Mouse (Mus musculus) forebrain, embryonic 12.5 days (tissue): ENCODE measurements around the gene Cnot10. TPM values are rescaled to one million over a fixed set of nuclear protein-coding genes. Genes with fewer than 3 reads are reported as not detected.

Source experiments
- ATAC-seq: fragments of 200-750 bp; cut with Nextera tagmentation; 2 replicates; pipeline ENCODE4 v1.8.0; 2017; ENCODE audit warnings: moderate TSS enrichment; ENCODE audit not compliant: low FRiP score
- H3K27ac ChIP-seq: fragments of 300-500 bp; sonication (generic); 2 replicates; pipeline ENCODE4 v1.5.1; 2016; ENCODE audit warnings: mild to moderate bottlenecking
- H3K27me3 ChIP-seq: fragments of 300-500 bp; sonication (generic); 2 replicates; pipeline ENCODE4 v1.6.1; 2016; ENCODE audit warnings: mild to moderate bottlenecking
- H3K36me3 ChIP-seq: fragments of 300-500 bp; sonication (generic); replicated peaks from 2 replicates; pipeline ENCODE4 v1.6.1; 2016; ENCODE audit warnings: mild to moderate bottlenecking
- H3K4me1 ChIP-seq: fragments of 300-500 bp; sonication (generic); 2 replicates; pipeline ENCODE4 v1.6.1; 2016
- H3K4me2 ChIP-seq: fragments of 300-500 bp; sonication (generic); 2 replicates; pipeline ENCODE4 v1.6.1; 2016; ENCODE audit warnings: mild to moderate bottlenecking, moderate library complexity
- H3K4me3 ChIP-seq: fragments of 300-500 bp; sonication (generic); replicated peaks from 2 replicates; pipeline ENCODE4 v1.5.1; 2016; ENCODE audit warnings: mild to moderate bottlenecking
- H3K9ac ChIP-seq: fragments of 300-500 bp; sonication (generic); 2 replicates; pipeline ENCODE4 v1.6.1; 2016; ENCODE audit warnings: mild to moderate bottlenecking
- H3K9me3 ChIP-seq: fragments of 300-500 bp; sonication (generic); 2 replicates; pipeline ENCODE4 v1.6.1; 2016
- WGBS: fragments of 180-500 bp; shearing (Covaris S2); methylation state at CpG from one replicate; pipeline ENCODE4 v1.1.7; 2016; 5-methylcytosine and 5-hydroxymethylcytosine counted together
- polyA plus RNA-seq: library from polyadenylated mRNA; unstranded; fragments of >200 nt; fragmentation: Nextera tagmentation; extraction: Ambion mirVana; gene quantifications from 2 replicates; pipeline ENCODE4 v1.2.1, GENCODE M21; 2016

Gene Cnot10
- polyA plus RNA-seq, 1 experiment from 2014 or later, result 70.6 TPM

DNA sequence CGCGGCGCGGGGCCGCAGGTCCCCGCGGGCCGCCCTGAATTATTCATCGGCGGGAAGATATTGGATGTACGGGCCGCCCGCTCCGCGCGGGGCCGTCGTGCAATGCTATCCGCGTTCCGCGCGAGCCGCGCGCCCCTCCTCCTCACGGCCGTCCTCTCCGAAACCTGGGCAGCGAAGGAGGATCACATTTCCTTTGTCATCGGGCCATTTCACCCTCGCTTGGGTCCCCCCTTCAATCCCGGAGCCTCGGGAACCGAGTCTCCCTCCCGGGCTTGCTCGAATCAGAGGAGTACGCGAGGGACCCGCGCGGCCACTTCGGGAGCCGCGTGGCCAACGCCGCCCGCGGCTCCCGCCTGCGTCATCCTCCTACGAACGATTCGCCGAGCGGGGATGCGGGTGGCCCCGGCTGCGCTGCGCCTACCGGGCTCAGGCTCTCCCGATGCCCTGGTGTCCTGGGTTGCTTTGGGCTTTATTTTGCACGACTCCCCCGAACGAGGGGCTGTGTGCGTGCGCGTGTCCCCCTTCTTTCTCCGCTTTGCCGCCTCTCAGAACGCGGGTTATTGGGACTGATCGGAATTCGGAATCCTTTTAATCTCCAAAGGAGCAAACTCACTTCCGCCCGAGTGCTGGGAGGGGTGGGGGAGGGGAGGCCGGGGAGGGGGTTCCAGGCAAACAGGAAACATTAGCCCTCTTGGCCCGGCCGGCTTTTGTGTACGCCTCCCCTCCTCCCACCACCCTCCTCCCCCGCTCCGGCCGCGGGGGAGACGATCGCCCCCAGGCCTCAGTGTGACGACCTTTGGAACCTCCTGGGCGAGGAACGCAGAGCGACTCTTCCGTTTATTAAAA is 76.0 kb downstream of the Cnot10 start, which contains the start of gene Trim71:
Gene Trim71, minus strand, starts transcription at position 609 of the 846 bp plus-strand sequence.
- peak; percentile 74 for ATAC-seq
- Histone ChIP-seq H3K27ac (peak within 1 kb of the TSS; percentile 65), H3K4me3 (peak within 1 kb of the TSS; percentile 52), H3K27me3 (peaks cover 60% of the 10 kb centered on the region), H3K4me1 (peaks cover 42% of the 10 kb centered on the region), H3K9me3 (no peaks in the 10 kb centered on the region), H3K9ac (peak within 1 kb of the TSS; percentile 57), H3K4me2 (peak within 1 kb of the TSS; percentile 89), H3K36me3 (no peaks in the 10 kb centered on the region)
- under 1% methylated on average over 91 of the region's 91 CpGs for WGBS

DNA sequence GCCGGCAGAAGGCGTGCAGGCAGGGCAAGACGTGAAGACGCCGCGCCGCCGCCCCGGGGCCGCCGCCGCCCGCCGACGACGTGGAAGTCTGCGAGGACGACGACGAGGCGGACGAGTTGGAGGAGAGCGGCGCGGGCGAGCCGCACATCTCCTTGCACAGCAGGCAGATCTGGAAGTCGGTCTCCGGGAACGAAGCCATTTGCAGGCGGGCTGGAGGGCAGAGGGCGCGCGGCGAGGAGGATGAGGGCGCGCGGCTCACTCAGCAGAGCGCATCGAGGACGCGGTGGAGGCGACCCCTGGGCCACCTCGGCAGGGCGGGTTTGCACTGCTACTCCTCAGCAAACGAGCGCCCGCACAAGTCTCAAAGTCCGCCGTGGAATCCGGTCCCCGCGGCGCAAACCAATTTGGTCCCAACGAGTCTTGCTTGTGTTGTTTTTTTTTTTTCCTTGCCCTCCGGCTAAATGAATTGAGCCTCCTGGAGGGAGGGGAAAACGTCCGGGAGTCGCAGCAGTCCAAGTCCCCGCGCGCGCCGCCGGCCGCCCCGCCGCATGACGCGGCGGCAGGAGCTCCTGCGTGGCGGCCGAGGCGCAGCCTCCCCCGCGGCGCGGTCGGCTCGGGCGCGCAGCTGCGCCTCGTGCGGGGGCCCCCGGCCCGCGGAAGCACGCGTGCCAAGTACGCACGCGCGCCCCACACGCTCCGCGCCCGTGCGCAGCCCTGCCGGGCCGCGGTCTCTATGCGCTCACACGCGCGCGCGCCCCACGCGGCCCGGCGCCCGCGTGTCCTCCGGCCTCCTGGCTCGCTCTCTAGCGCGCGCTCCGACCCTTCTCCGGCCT is 76.8 kb downstream of the Cnot10 start:
- H3K27ac ChIP-seq, result peak overlapping the region; percentile 65; the same call in 1 of the 2 replicates
- ATAC-seq, result peak; percentile 57
- H3K4me3 ChIP-seq, result peak overlapping the region; percentile 52
- H3K27me3 ChIP-seq, result peaks cover 68% of the 10 kb centered on the region
- WGBS, result under 1% methylated on average over 95 of the region's 122 CpGs
- peaks cover 42% of the 10 kb centered on the region for H3K4me1 ChIP-seq
- H3K4me2 ChIP-seq, result peak overlapping the region; percentile 89
- H3K36me3 ChIP-seq, result no peaks in the 10 kb centered on the region
- H3K9ac ChIP-seq, result peak overlapping the region; percentile 57
- no peaks in the 10 kb centered on the region for H3K9me3 ChIP-seq

DNA sequence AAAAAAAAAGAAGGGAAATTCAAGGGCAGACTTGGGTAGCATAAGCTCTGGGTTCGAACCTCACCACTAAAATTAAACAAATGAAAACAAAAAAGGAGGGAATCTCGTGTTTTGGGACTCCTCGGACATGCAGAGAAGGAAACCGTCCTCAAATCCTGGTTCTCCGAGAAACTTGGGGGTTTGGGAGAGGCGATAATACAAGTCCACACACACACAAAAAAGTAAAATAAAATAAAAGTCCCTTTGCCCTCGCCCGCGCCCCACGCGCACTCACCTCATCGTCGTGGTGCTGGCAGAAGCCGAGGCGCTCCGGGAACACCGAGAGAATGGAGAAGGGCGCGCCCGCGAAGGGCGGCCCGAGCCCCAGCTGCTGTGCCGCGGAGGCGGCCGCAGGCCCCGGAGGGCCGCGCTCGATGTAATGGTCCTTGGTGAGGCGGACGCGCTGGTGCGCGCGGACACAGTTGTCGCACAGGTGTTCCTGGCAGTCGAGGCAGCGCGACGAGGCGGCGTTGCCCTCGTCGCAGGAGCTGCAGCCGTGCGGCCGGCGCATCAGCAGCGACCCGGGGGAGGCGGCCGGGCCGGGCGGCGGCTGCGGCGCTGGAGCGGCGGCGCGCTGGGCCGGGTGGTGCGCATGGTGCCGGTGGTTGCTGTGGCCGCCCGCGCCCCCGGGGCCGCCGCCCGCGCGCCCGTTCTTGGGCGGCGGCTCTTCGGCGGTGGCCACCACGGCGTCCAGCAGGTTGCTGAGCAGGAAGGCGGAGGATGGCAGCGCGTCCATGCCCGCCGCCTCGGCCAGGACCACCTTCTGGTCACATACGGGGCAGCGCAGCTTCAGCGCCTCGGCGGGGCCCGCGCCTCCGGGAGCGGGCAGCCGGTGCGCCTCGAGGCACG is 77.7 kb downstream of the Cnot10 start:
- no peaks in the 10 kb centered on the region for H3K9me3 ChIP-seq
- peaks cover 42% of the 10 kb centered on the region for H3K4me1 ChIP-seq
- H3K36me3 ChIP-seq, result no peaks in the 10 kb centered on the region
- ATAC-seq, result peak; percentile 59
- H3K27ac ChIP-seq, result no peak overlapping the region
- H3K27me3 ChIP-seq, result peaks cover 73% of the 10 kb centered on the region
- H3K9ac ChIP-seq, result peak overlapping the region; percentile 57
- peak overlapping the region; percentile 52 for H3K4me3 ChIP-seq
- H3K4me2 ChIP-seq, result peak overlapping the region; percentile 89
- WGBS, result under 1% methylated on average over 76 of the region's 101 CpGs

DNA sequence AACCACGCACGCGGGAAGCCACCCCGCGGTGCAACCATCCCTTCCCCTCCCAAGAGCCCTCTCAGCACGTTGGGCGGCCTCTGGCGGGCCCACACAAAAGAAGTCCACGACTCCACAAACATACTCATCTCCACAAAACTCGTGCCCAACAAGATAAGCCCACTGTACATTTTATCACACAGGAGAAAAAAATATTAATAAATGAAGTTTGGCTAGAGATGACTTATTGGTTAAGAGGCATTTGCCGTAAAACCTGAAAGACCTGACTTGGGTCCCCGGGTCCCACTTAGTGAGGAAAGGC is 78.4 kb downstream of the Cnot10 start:
- peak overlapping the region; percentile 89 for H3K4me2 ChIP-seq
- H3K9ac ChIP-seq, result no peak overlapping the region
- WGBS, result 0% methylated on average over 12 of the region's 12 CpGs
- no peak for ATAC-seq
- peaks cover 42% of the 10 kb centered on the region for H3K4me1 ChIP-seq
- no peaks in the 10 kb centered on the region for H3K36me3 ChIP-seq
- H3K27me3 ChIP-seq, result peaks cover 77% of the 10 kb centered on the region
- H3K9me3 ChIP-seq, result no peaks in the 10 kb centered on the region
- H3K4me3 ChIP-seq, result peak overlapping the region; percentile 52
- H3K27ac ChIP-seq, result no peak overlapping the region

DNA sequence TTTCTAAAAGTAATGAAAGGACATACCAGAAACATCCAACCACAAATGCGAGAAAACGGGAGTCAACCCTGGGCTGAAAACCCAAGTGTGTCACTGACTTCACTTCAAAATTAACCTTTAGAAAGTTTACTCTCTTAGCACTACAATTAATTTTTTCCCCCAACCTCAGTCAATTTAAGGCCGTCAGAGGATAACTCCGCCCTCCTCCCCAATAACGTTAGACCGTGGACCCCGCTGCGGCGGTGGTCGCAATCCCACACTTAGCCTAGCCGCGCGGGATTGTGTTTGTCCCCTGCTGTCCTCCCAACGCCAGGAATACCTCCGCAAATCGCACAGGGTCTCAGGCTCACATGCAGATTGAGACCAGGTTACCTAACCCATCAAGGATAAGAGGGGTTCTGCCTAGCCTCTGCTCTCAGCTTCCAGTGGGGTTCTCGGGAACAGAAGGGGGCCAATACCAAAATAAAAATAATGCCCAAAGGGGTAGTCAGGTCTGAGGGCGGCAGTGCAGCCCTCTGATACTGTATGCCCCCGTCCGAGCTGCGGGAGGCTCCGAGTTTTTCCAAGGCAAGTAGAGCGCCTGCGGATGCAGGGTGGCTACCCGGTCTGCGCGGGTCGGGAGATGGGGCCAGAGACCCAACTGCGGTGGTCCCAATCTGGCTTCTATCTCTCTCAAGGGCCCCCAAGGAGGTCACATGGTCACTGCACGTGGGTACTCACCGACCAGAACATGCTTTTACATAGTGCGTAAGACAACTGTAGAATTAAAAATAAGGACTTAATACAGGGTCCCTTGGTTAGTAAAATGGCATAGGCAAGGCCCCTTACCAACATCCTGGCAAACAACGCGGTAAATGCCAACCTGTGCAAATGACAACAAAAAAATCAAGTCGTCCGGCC is 79.0 kb downstream of the Cnot10 start:
- Histone ChIP-seq H3K27ac (no peak overlapping the region), H3K27me3 (peaks cover 82% of the 10 kb centered on the region), H3K9me3 (no peaks in the 10 kb centered on the region), H3K36me3 (no peaks in the 10 kb centered on the region), H3K9ac (peak overlapping the region; percentile 26; the same call in 1 of the 2 replicates), H3K4me3 (peak overlapping the region; percentile 52), H3K4me1 (peaks cover 42% of the 10 kb centered on the region), H3K4me2 (peak overlapping the region; percentile 89)
- WGBS, result under 1% methylated on average over 36 of the region's 36 CpGs
- no peak for ATAC-seq

DNA sequence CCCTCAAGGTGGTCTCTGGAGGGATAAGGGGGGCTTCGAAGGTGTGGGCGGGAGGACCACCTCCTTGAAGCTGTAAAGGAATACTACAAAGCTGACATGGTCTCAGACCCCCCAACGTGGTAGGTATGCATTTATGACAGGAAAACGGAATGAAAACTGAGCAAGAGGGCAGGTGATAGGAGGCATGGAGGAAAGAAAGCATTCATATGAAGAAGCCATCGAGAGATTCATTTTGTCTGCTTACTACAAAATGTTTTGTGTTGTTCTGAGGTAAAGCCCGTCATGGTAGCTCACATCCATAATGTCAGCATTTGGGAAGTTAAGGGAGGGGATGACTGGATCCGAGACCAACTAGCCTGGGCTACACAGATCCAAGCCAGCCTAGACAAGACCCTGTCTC is 79.8 kb downstream of the Cnot10 start:
- 10% methylated on average over 7 of the region's 7 CpGs for WGBS
- H3K9me3 ChIP-seq, result no peaks in the 10 kb centered on the region
- H3K36me3 ChIP-seq, result no peaks in the 10 kb centered on the region
- H3K4me1 ChIP-seq, result peaks cover 42% of the 10 kb centered on the region
- no peak overlapping the region; the same call in 1 of the 2 replicates for H3K9ac ChIP-seq
- H3K27ac ChIP-seq, result no peak overlapping the region
- H3K4me3 ChIP-seq, result peak overlapping the region; percentile 17
- peak overlapping the region; percentile 89 for H3K4me2 ChIP-seq
- H3K27me3 ChIP-seq, result peaks cover 81% of the 10 kb centered on the region
- no peak for ATAC-seq

DNA sequence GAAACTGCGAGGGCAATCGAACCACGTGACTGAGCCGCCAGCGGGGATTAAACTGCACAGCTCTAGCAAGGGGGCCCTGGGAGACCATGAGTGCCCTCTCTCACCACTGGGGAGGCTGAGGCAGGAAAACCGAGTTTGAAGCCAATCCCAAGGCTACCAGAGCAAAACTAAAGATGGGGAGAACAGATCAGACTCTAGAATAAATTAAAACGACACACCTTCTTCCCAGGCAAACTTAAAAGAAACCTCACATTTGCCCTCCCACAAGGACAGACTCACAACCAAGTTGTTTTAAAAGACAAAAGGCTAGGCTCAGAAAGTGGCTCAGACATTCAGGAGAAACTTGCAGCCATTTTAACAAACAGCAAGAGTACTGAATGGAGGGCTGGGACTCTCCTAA is 82.9 kb downstream of the Cnot10 start:
- no peaks in the 10 kb centered on the region for H3K36me3 ChIP-seq
- no peak overlapping the region for H3K4me3 ChIP-seq
- H3K27me3 ChIP-seq, result peaks cover 52% of the 10 kb centered on the region
- ATAC-seq, result no peak
- H3K9ac ChIP-seq, result no peak overlapping the region
- no peak overlapping the region for H3K4me2 ChIP-seq
- H3K4me1 ChIP-seq, result peaks cover 34% of the 10 kb centered on the region
- no peak overlapping the region for H3K27ac ChIP-seq
- H3K9me3 ChIP-seq, result no peaks in the 10 kb centered on the region
- WGBS, result 23% methylated on average over 7 of the region's 7 CpGs

DNA sequence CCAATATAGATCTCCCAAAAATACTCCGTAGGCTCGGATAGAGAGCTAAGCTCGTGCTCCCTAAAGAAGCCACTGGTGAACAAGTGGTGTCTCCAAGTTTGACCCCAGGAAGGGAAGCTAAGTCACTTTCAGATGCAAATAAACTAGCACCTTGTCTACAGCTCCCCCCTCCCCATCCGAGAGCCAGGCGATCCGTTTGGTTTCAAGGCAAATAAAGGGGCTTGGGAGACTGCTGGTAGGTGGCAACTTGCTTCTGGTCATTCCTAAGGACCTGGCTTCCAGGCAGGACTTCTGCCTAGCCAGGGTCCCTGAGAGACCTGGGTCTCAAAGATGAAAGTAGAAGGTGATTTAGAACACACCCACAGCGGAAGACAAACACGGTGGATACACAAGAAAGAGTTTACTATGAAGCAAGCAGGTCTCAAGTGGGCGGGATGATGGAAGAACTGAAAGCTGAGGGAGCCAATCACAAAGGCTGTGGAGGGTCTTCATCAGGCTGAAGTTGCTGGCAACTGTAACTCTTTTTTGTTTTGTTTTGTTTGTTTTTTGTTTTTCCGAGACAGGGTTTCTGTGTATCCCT is 83.6 kb downstream of the Cnot10 start:
- no peak overlapping the region for H3K4me3 ChIP-seq
- no peak overlapping the region for H3K27ac ChIP-seq
- WGBS, result 39% methylated on average over 10 of the region's 10 CpGs
- H3K4me1 ChIP-seq, result peaks cover 30% of the 10 kb centered on the region
- H3K4me2 ChIP-seq, result no peak overlapping the region
- H3K36me3 ChIP-seq, result no peaks in the 10 kb centered on the region
- no peak overlapping the region for H3K9ac ChIP-seq
- peaks cover 45% of the 10 kb centered on the region for H3K27me3 ChIP-seq
- ATAC-seq, result no peak
- no peaks in the 10 kb centered on the region for H3K9me3 ChIP-seq

DNA sequence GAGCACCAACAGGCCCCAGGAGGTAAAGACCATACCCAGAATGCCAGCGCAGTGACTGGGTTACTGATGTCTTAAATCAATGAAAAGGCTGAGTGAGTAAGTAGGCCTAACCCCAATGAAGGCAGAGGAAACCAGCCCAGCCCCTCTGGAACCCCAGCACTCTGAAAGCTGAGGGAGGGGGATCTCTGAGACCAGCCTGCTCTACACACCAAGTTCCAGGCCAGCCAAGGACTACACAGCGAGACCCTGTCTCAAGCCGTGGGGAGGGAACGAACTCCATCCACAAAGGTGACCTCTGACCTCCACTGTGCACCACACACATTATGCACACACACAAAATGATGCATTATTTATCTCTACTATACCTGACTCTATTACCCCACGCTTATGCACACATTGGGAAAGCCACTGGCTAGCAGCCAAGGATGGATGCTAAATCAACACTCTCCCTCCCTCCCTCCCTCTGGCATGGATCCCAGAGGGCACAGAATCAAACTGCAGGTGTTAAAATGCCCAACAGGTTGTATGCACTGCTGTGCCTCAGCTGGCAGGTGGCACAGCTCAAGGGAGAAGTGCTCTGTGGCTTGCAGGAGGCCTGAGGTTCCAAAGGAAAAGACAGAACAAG is 85.5 kb downstream of the Cnot10 start:
- no peak overlapping the region for H3K9ac ChIP-seq
- H3K36me3 ChIP-seq, result no peaks in the 10 kb centered on the region
- 61% methylated on average over 5 of the region's 5 CpGs for WGBS
- H3K4me2 ChIP-seq, result no peak overlapping the region
- no peak overlapping the region for H3K4me3 ChIP-seq
- peaks cover 19% of the 10 kb centered on the region for H3K4me1 ChIP-seq
- ATAC-seq, result no peak
- no peaks in the 10 kb centered on the region for H3K9me3 ChIP-seq
- H3K27me3 ChIP-seq, result peaks cover 44% of the 10 kb centered on the region
- H3K27ac ChIP-seq, result peak overlapping the region; percentile 9; the same call in 1 of the 2 replicates

DNA sequence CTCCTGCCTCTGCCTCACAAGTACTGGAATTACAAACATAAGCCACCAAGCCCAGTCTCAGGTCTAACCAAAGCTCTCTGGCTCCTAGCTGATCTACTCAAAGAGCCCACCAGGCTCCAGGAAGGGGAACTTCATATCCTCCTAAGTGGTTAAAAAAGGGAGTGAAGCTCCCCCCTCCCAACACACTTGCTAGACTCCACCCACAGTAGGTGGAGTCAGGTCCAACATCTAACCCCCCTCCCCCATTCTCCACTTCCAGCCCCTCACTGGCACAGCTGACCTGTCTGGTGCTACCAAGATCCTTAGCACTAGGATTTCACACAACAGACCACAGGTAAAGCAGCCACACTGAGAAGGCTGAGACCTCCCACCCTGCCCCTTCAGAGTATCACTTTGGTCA is 86.2 kb downstream of the Cnot10 start:
- no peak overlapping the region for H3K27ac ChIP-seq
- no peak for ATAC-seq
- no peak overlapping the region for H3K4me2 ChIP-seq
- H3K9me3 ChIP-seq, result no peaks in the 10 kb centered on the region
- H3K9ac ChIP-seq, result no peak overlapping the region
- no peak overlapping the region for H3K4me3 ChIP-seq
- peaks cover 39% of the 10 kb centered on the region for H3K27me3 ChIP-seq
- H3K36me3 ChIP-seq, result no peaks in the 10 kb centered on the region
- peaks cover 25% of the 10 kb centered on the region for H3K4me1 ChIP-seq
